ENCODE assay signal across 24 mouse cellular contexts in genomic region chr16:38105453-38105852, GRCm38 (mm10). TPM values are rescaled to one million over a fixed set of nuclear protein-coding genes. Genes with fewer than 3 reads are reported as not detected.
DNase-seq lines count a peak whose midpoint lies in the region; ATAC-seq and TF ChIP-seq lines count a peak whose summit lies in the region.
"Had no signal": no experiment of that assay in that cellular context is flagged by ENCODE, and none has a peak within 500 bp of the region (broad histone marks: within the 10 kb centered on the region; RNA-seq: fewer than 3 reads in every experiment).

No protein-coding gene starts in this region.

- TF ChIP-seq POLR2A in MEL (IDR thresholded peaks at IDR 0.05; ENCODE audit: control insufficient read depth in 1 of 2, insufficient read depth in 1 of 2, low read depth in 1 of 2, low read length in 2 of 2, poor library complexity in 1 of 2): no peak

- H3K9me3 ChIP-seq in MEL (replicated peaks; ENCODE audit: insufficient read depth, low read length): no peaks in the 10 kb centered on the region
- H3K9me3 ChIP-seq: embryonic facial prominence, embryonic 12.5 days; forebrain, embryonic 13.5 days; G1E; heart, embryonic 10.5 days; hindbrain, embryonic 10.5 days; hindbrain, embryonic 15.5 days had no signal

- H3K4me3 ChIP-seq in MEL (ENCODE audit: control insufficient read depth in 1 of 2, insufficient read depth in 1 of 2, low read depth in 2 of 2, low read length in 2 of 2): no peak overlapping the region
- H3K4me3 ChIP-seq: embryonic facial prominence, embryonic 12.5 days; forebrain, embryonic 13.5 days; heart, embryonic 10.5 days; hindbrain, embryonic 10.5 days; hindbrain, embryonic 15.5 days had no signal

- H3K4me1 ChIP-seq in MEL (ENCODE audit: control insufficient read depth in 1 of 2, insufficient read depth in 2 of 2, low read length in 2 of 2): peaks cover 11 to 12% of the 10 kb centered on the region in 2 experiments
- H3K4me1 ChIP-seq: embryonic facial prominence, embryonic 12.5 days; hindbrain, embryonic 10.5 days had no signal

- DNase-seq in 416B (ENCODE audit: low read depth): peak; percentile 77
- DNase-seq in MEL (ENCODE audit: low read depth, low spot score): peak; percentile 73
- DNase-seq in layer of hippocampus, postnatal 36 days: no peak
- no peak for DNase-seq in adrenal gland, postnatal 14 days
- DNase-seq: adrenal gland, postnatal 25 days; B cell, adult 2 months; cerebellum, adult 2 months; cerebellum, postnatal 10 days; forebrain, postnatal 0 days; gastrocnemius, postnatal 36 days; heart, adult 18-20 months; heart, postnatal 14 days had no signal

- ATAC-seq in granulocyte monocyte progenitor cell, adult 5-6 weeks (replicated peaks; ENCODE audit: poor library complexity, severe bottlenecking): peak; percentile 96
- peak; percentile 63; the same call in 1 of the 2 replicates for ATAC-seq in monocyte, adult 5-6 weeks (replicated peaks; ENCODE audit: insufficient number of reproducible peaks, low FRiP score, low TSS enrichment, poor library complexity, severe bottlenecking)
- ATAC-seq: activated CD4-positive, CD25-positive, alpha-beta regulatory T cell, adult 4 months; CD4-positive, CD25-positive, alpha-beta regulatory T cell, adult 4 months; forebrain, embryonic 13.5 days; forebrain, postnatal 0 days; intestine, embryonic 16.5 days; Patski had no signal

- TF ChIP-seq RAD21 in MEL (IDR thresholded peaks at IDR 0.05; ENCODE audit: low read depth, low read length): no peak

- TF ChIP-seq CTCF in MEL (IDR thresholded peaks at IDR 0.05 in 2 of 3, conservative IDR thresholded peaks at IDR 0.05 in 1 of 3; ENCODE audit: control insufficient read depth in 1 of 3, insufficient read depth in 1 of 3, low read depth in 2 of 3, low read length in 3 of 3, poor library complexity in 1 of 3, severe bottlenecking in 1 of 3): no peak

- no peaks in the 10 kb centered on the region for H3K27me3 ChIP-seq in MEL (ENCODE audit: control insufficient read depth in 1 of 2, insufficient read depth in 2 of 2, low read length in 2 of 2)
- H3K27me3 ChIP-seq: embryonic facial prominence, embryonic 12.5 days; forebrain, embryonic 13.5 days; hindbrain, embryonic 15.5 days; Patski had no signal

- no peak overlapping the region for H3K27ac ChIP-seq in MEL (ENCODE audit: control insufficient read depth, low read depth, low read length)
- H3K27ac ChIP-seq: embryonic facial prominence, embryonic 12.5 days; forebrain, embryonic 13.5 days; heart, embryonic 10.5 days; hindbrain, embryonic 10.5 days; hindbrain, embryonic 15.5 days had no signal

- peaks cover 33% of the 10 kb centered on the region for H3K79me2 ChIP-seq in MEL (ENCODE audit: control insufficient read depth, insufficient read depth, low read length, poor library complexity)

- TF ChIP-seq EP300 in MEL (IDR thresholded peaks at IDR 0.05; ENCODE audit: low read depth in 1 of 2, low read length in 2 of 2): peak; percentile 8; a peak in 1 of 4 replicates

- no peak overlapping the region for H3K9ac ChIP-seq in MEL (ENCODE audit: control insufficient read depth, low read depth, low read length, poor library complexity, severe bottlenecking)
- H3K9ac ChIP-seq: embryonic facial prominence, embryonic 12.5 days; forebrain, embryonic 13.5 days; forebrain, postnatal 0 days; hindbrain, embryonic 15.5 days had no signal

- peaks cover 2 to 16% of the 10 kb centered on the region in 2 experiments for H3K36me3 ChIP-seq in MEL (ENCODE audit: control insufficient read depth in 1 of 2, insufficient read depth in 2 of 2, low read length in 2 of 2)
- H3K36me3 ChIP-seq: embryonic facial prominence, embryonic 12.5 days; hindbrain, embryonic 15.5 days had no signal

TF ChIP-seq in MEL, 35 proteins besides CTCF, POLR2A, EP300 and RAD21:
- TF ChIP-seq USF1 (IDR thresholded peaks at IDR 0.05; ENCODE audit: low read depth, low read length) (peak; percentile 86), POLR2AphosphoS5 (IDR thresholded peaks at IDR 0.05; ENCODE audit: borderline replicate concordance, low read depth, low read length) (no peak), GATA1 (IDR thresholded peaks at IDR 0.05; ENCODE audit: low read depth, low read length) (peak; percentile 55), BHLHE40 (IDR thresholded peaks at IDR 0.05; ENCODE audit: borderline replicate concordance, low read depth, low read length) (peak; percentile 89), TAL1 (IDR thresholded peaks at IDR 0.05; ENCODE audit: low read length) (no peak), KAT2A (conservative IDR thresholded peaks at IDR 0.05; ENCODE audit: low read depth, low read length) (no peak), ETS1 (IDR thresholded peaks at IDR 0.05; ENCODE audit: low read depth, low read length) (0 out of 2 replicates have a peak, but pooled peaks have one; percentile 8), RCOR1 (IDR thresholded peaks at IDR 0.05; ENCODE audit: low read depth, low read length) (peak; percentile 61; the same call in 1 of the 2 replicates), TBP (IDR thresholded peaks at IDR 0.05; ENCODE audit: low read depth, low read length) (no peak), MAX (IDR thresholded peaks at IDR 0.05; ENCODE audit: low read length) (peak; percentile 72)
TF ChIP-seq in MEL: peak in this region for 6.

RNA-seq across cellular contexts. Expression of gene Gsk3b, which starts 16.7 kb away (rescaled TPM):
- 8.8 and 10.3 TPM in 2 replicates for total RNA-seq in MEL (2012; rRNA removed)
- 10 to 100 TPM in 1 of 2 experiments, not detected in 1; 20.1 TPM for polyA plus RNA-seq in MEL (2012; ENCODE audit: insufficient read depth in 1 of 2, insufficient read length in 2 of 2, low read depth in 1 of 2, low replicate concordance in 2 of 2, missing spikeins in 1 of 2)
- total RNA-seq in granulocyte monocyte progenitor cell, adult 5-6 weeks (2014; fragmentation: Nextera tagmentation): 46.8 and 50.9 TPM in 2 replicates
- total RNA-seq in granulocyte monocyte progenitor cell, adult 5-6 weeks (2017): 20.0 and 25.5 TPM in 2 replicates
- 47.0 to 73.4 TPM (median 62.4 TPM) in 3 replicates for total RNA-seq in monocyte, adult 5-6 weeks (2017)
- 100 to 1,000 TPM; 153 to 155 TPM for total RNA-seq in layer of hippocampus, postnatal 36 days (2021)
- 62.3 and 64.9 TPM in 2 replicates for total RNA-seq in adrenal gland, postnatal 14 days (2021)

Comparison
In these comparisons a context has a peak if more than half of its experiments do, and no peak if none do; other contexts are left out.
1. DNase-seq: peak in 416B (single experiment) and MEL (single experiment); none in layer of hippocampus, postnatal 36 days (0 of 2) and adrenal gland, postnatal 14 days (single experiment).